Mouse (Mus musculus) midbrain, embryonic 12.5 days (tissue): ENCODE measurements around the gene Poc1a. TPM values are rescaled to one million over a fixed set of nuclear protein-coding genes. Genes with fewer than 3 reads are reported as not detected.

Source experiments
- ATAC-seq: fragments of 200-750 bp; cut with Nextera tagmentation; 2 replicates; pipeline ENCODE4 v1.8.0; 2017; ENCODE audit warnings: low read depth, moderate TSS enrichment, moderate library complexity; ENCODE audit not compliant: low FRiP score
- H3K27ac ChIP-seq: fragments of 300-500 bp; sonication (generic); replicated peaks from 2 replicates; pipeline ENCODE4 v1.5.1; 2016; ENCODE audit warnings: mild to moderate bottlenecking
- H3K27me3 ChIP-seq: fragments of 300-500 bp; sonication (generic); 2 replicates; pipeline ENCODE4 v1.6.1; 2016; ENCODE audit warnings: mild to moderate bottlenecking
- H3K36me3 ChIP-seq: fragments of 300-500 bp; sonication (generic); 2 replicates; pipeline ENCODE4 v1.6.1; 2016
- H3K4me1 ChIP-seq: fragments of 300-500 bp; sonication (generic); 2 replicates; pipeline ENCODE4 v1.6.1; 2016
- H3K4me2 ChIP-seq: fragments of 300-500 bp; sonication (generic); replicated peaks from 2 replicates; pipeline ENCODE4 v1.6.1; 2016; ENCODE audit warnings: mild to moderate bottlenecking, moderate library complexity
- H3K4me3 ChIP-seq: fragments of 300-500 bp; sonication (generic); 2 replicates; pipeline ENCODE4 v1.5.1; 2016; ENCODE audit warnings: mild to moderate bottlenecking
- H3K9ac ChIP-seq: fragments of 300-500 bp; sonication (generic); replicated peaks from 2 replicates; pipeline ENCODE4 v1.6.1; 2016; ENCODE audit warnings: mild to moderate bottlenecking, moderate library complexity
- H3K9me3 ChIP-seq: fragments of 300-500 bp; sonication (generic); 2 replicates; pipeline ENCODE4 v1.6.1; 2016; ENCODE audit warnings: mild to moderate bottlenecking
- WGBS: fragments of 180-500 bp; shearing (Covaris S2); methylation state at CpG from one replicate; pipeline ENCODE4 v1.1.7; 2016; 5-methylcytosine and 5-hydroxymethylcytosine counted together
- polyA plus RNA-seq: library from polyadenylated mRNA; unstranded; fragments of >200 nt; fragmentation: Nextera tagmentation; extraction: Ambion mirVana; gene quantifications from 2 replicates; pipeline ENCODE4 v1.2.1, GENCODE M21; 2016

The Poc1a gene
- polyA plus RNA-seq = 21.0 and 23.2 TPM in 2 replicates

DNA sequence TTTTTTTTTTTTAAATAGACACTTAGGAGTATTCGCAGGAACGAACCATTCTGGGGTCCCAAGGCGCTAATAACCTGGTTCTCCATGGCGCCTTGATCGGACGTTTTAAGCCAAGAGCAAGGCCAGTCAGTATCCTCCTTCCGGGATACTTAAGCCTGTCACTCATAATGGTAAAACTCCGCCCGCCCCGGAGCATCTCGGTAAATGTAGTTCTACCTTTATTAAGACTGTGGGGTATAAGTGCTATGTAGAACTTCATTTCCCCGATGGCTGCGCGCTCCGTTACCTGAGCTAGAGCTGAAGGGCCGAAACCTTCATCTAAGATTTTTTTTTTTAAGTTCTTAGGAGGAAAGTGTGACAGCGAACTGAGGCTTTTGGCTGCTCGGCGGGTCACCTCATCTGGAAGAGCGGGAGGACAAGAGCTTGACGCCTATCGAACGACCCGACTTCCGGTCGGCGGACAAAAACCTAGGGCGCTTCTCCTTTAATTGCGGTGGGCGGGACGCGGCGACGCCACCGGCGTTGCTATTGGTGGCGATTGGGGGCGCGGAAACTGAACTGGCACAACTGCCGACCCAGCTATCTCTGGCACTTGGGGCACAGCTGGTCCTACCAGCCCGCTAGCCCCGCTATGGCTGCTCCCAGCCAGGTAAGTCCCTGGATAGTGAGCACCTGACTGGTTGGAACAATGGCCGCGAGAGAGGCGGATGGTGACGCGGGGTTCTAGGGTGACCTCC is at the start of gene Poc1a:
Gene Poc1a, plus strand, starts transcription at position 254 of the 737 bp plus-strand sequence.
- Histone ChIP-seq H3K9me3 (no peaks in the 10 kb centered on the region), H3K36me3 (peaks cover 4% of the 10 kb centered on the region; the same call in 1 of the 2 replicates), H3K4me1 (peaks cover 12% of the 10 kb centered on the region), H3K27ac (peak within 1 kb of the TSS; percentile 60), H3K4me3 (peak within 1 kb of the TSS; percentile 53), H3K4me2 (peak within 1 kb of the TSS; percentile 85), H3K9ac (peak within 1 kb of the TSS; percentile 60), H3K27me3 (no peaks in the 10 kb centered on the region)
- WGBS = under 1% methylated on average over 47 of the region's 47 CpGs
- ATAC-seq = peak; percentile 97

DNA sequence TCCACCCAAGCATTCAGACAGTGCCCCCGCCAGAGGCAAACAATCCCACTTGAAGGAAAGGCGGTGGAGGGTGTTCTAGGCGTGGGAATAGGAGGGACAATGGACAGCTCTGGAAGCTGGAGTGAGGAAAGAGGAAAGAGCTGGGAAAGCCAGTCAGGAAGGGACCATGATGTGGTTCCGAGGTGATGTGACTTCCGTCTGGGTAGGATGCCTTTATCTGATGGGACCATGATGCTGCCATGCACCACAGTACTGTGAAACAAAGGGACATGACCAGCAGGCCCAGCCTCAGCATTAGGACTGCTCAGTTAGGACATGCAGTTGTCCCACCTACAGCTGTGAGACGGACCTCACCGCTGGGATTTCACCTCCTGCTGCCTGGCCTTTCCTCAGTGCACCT is 49.6 kb upstream of the Poc1a start:
- no peak overlapping the region for H3K27ac ChIP-seq
- H3K36me3 ChIP-seq = peaks cover 38% of the 10 kb centered on the region
- no peak overlapping the region for H3K9ac ChIP-seq
- no peaks in the 10 kb centered on the region for H3K9me3 ChIP-seq
- H3K4me1 ChIP-seq = peaks cover 4% of the 10 kb centered on the region
- H3K27me3 ChIP-seq = peaks cover 8% of the 10 kb centered on the region
- no peak overlapping the region for H3K4me2 ChIP-seq
- no peak overlapping the region for H3K4me3 ChIP-seq
- no peak for ATAC-seq
- WGBS = 81% methylated on average over 7 of the region's 7 CpGs

DNA sequence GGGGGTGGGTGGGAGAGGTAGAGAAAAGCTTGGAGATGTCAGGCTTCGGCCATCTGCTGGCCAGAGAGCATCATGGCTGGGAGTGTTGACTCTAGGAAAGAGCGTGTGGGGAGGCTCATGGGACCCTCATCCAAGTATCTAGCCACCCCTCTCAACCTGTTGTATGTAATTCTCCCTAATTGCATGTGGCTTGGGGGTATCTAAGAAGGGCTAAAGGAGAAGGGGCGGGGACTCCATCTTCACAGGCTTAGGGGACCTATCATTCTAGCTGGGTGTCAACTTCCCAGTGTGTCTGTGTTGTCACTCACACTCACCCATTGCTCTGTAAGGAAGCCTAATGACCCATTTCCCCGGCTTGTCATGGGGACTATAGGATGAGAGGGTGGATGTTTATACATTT is 49.0 kb upstream of the Poc1a start:
- H3K9me3 ChIP-seq = no peaks in the 10 kb centered on the region
- ATAC-seq = no peak
- no peak overlapping the region for H3K27ac ChIP-seq
- peaks cover 44% of the 10 kb centered on the region for H3K36me3 ChIP-seq
- no peaks in the 10 kb centered on the region for H3K4me1 ChIP-seq
- WGBS = 75% methylated on average over 4 of the region's 4 CpGs
- no peak overlapping the region for H3K9ac ChIP-seq
- no peak overlapping the region for H3K4me3 ChIP-seq
- H3K4me2 ChIP-seq = no peak overlapping the region
- H3K27me3 ChIP-seq = peaks cover 3% of the 10 kb centered on the region

DNA sequence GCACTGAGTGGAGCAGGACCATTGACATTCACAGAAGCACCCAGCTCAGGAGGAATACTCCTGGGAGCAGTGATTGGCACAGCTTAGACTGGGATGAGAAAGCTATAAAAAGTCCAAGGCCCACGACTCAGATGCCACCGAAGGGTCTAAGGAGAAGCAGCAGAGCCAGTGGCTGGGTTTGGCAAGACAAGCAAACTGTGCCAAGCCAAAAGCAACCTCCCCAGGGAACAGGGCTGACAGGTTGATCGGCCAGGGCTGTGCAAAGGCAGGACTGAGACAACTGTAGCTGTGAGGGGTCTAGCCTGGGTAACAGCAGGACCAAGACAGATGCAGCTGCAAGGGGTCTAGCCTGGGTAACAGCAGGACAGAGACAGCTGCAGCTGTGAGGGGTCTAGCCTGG is 47.9 kb upstream of the Poc1a start:
- ATAC-seq = no peak
- Histone ChIP-seq H3K4me2 (no peak overlapping the region), H3K9me3 (no peaks in the 10 kb centered on the region), H3K9ac (no peak overlapping the region), H3K4me1 (no peaks in the 10 kb centered on the region), H3K36me3 (peaks cover 55% of the 10 kb centered on the region), H3K27me3 (no peaks in the 10 kb centered on the region), H3K4me3 (no peak overlapping the region), H3K27ac (no peak overlapping the region)
- WGBS = 90% methylated on average over 3 of the region's 3 CpGs

DNA sequence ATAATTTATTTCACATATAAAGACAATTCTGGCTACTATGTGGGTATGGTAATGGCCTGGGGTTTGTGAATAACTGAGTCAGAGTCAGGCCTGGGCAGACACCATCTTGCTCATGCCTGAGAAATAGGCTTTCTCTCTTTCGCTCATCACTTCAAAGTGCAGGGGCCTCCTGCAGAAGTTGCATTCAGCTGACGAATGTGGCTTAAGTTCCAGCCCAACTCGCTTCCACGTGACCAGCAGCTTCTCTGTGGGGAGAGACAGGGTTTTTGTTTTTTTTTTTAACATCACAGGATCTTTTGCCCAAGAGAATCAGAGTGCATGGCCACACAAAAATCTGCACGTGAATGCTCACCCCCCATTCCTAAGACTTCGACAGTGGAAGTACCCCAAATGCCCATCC is 46.9 kb upstream of the Poc1a start:
- WGBS = 85% methylated on average over 6 of the region's 6 CpGs
- no peak overlapping the region for H3K4me3 ChIP-seq
- H3K4me2 ChIP-seq = no peak overlapping the region
- no peaks in the 10 kb centered on the region for H3K4me1 ChIP-seq
- no peaks in the 10 kb centered on the region for H3K9me3 ChIP-seq
- H3K27ac ChIP-seq = no peak overlapping the region
- H3K36me3 ChIP-seq = peaks cover 65% of the 10 kb centered on the region
- ATAC-seq = no peak
- H3K27me3 ChIP-seq = no peaks in the 10 kb centered on the region
- H3K9ac ChIP-seq = no peak overlapping the region

DNA sequence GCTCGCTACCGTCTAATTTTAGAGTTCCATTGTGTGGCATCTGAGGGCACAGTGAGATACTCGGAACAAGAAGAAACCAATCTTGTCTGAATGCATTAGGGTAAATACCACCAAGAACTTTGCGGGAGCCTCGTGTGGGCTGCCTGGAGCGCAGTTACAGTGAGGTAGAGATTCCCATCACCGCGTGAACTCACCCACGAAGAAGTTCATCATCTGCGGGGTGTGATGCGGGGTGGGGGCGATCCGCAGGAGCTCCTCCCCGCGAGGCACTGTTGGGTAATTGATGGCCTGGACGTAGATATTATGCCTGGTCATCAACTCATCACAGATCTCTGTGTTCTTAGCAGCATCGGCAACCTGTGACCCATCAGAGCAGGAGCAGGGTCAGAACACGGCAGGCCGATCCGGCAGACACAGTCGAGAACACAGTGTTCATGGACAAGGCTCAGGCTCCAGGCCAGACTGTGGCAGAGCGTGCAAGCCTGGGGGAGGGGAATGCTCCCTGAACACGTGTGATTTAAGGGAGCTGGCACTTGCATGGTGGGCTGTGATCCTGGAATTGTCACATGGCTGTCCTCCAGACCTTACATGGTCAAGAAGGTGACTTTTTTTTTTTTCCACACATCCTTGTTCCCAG is 45.5 kb upstream of the Poc1a start:
- H3K36me3 ChIP-seq = peaks cover 77% of the 10 kb centered on the region
- no peak overlapping the region for H3K9ac ChIP-seq
- H3K27ac ChIP-seq = no peak overlapping the region
- no peaks in the 10 kb centered on the region for H3K9me3 ChIP-seq
- no peaks in the 10 kb centered on the region for H3K4me1 ChIP-seq
- no peak for ATAC-seq
- H3K27me3 ChIP-seq = no peaks in the 10 kb centered on the region
- 94% methylated on average over 23 of the region's 23 CpGs for WGBS
- H3K4me3 ChIP-seq = no peak overlapping the region
- H3K4me2 ChIP-seq = no peak overlapping the region

DNA sequence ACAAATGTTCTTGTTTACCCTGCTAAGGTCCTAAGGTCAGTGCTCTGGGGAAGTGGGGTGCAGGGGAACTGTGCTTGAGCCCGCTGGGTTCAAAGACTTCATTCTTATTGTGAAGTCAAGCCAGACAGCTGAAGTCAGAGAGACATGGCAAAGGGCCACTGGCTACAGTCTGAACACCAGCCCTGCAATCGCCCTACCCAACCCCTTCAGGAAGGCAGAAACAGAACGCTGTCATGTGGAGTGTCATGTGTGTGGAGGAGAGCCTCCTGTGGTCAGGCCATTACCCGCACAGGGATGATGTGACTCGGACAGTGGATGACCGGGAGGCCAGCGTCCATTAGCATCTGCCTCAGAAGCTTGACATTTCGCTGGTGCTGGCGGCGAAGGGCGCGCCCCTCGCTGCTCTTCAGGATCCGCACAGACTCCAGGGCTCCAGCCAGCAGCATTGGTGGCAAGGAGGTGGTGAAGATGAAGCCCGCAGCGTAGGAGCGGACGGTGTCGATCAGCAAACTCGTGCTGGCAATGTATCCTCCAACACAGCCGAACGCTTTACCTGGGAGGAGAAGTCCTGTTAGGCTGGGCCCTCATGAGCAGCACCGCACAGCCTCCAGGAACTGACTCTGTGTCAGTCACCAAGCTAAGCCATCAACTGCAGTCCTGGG is 44.6 kb upstream of the Poc1a start:
- Histone ChIP-seq H3K27ac (no peak overlapping the region), H3K4me3 (no peak overlapping the region), H3K27me3 (no peaks in the 10 kb centered on the region), H3K9me3 (no peaks in the 10 kb centered on the region), H3K4me2 (no peak overlapping the region), H3K9ac (no peak overlapping the region), H3K4me1 (no peaks in the 10 kb centered on the region), H3K36me3 (peaks cover 86% of the 10 kb centered on the region)
- 93% methylated on average over 23 of the region's 23 CpGs for WGBS
- no peak for ATAC-seq

DNA sequence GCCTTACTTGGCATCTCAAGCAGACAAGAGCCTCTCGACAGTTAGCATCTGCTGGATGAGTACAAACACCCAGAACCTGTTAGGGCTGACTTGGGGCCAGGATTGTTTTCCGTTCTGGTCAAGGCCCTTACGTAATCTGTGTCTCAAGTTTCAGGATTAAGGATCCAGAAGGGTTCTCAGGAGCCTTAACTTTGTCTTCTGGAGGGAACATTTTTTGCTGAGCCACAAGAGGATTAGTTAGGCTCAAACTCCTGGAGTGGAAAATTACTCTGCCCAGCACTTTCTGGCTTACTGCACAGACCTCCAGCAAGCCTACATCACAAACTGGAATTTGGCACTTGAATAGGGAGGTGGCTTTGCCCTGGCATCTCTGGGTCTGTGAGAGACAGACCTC is 44.0 kb upstream of the Poc1a start:
- Histone ChIP-seq H3K36me3 (peaks cover 91% of the 10 kb centered on the region), H3K4me2 (no peak overlapping the region), H3K9ac (no peak overlapping the region), H3K27me3 (no peaks in the 10 kb centered on the region), H3K4me1 (no peaks in the 10 kb centered on the region), H3K9me3 (no peaks in the 10 kb centered on the region), H3K27ac (no peak overlapping the region), H3K4me3 (no peak overlapping the region)
- WGBS = 61% methylated on average over 3 of the region's 3 CpGs
- no peak for ATAC-seq

DNA sequence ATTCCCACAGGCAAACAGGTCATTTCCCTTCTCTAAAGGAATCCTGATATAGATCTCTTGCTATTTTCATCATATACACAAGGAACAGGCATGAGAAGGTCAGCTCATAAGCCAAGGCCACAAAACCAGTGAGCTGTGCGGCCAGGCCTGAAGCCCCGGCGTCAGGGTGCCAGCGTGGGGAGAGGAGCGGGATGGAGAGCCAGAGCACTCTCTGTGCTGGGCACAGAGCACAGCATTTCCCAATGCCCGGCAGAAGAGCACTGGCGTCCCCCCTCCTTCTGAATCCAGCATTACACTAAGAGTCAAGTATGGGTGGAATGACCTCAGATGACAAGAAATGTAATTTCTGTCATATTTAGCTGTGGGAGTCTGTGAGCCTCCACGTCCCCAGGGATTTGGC is 43.5 kb upstream of the Poc1a start:
- no peak overlapping the region for H3K27ac ChIP-seq
- H3K4me3 ChIP-seq = no peak overlapping the region
- H3K27me3 ChIP-seq = no peaks in the 10 kb centered on the region
- no peaks in the 10 kb centered on the region for H3K4me1 ChIP-seq
- no peak for ATAC-seq
- peaks cover 96% of the 10 kb centered on the region for H3K36me3 ChIP-seq
- H3K4me2 ChIP-seq = no peak overlapping the region
- no peaks in the 10 kb centered on the region for H3K9me3 ChIP-seq
- no peak overlapping the region for H3K9ac ChIP-seq
- 89% methylated on average over 8 of the region's 8 CpGs for WGBS

DNA sequence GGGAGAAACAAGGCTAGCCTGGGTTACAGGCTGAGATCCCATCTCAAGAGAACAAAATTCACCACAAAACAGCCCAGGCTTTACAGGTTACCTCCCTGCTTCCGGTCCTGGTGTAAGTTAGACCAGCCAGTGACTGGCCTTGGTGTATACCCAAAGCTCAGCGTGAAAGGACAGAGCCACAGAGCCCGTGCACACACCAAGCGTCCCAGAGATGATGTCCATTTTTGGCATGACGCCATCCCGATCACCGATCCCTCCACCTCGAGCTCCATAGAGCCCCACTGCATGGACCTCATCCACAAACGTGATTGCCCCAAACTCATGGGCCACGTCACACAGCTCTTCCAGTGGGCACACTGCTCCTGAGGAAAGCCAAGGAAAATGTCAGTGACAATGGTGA is 43.0 kb upstream of the Poc1a start:
- 93% methylated on average over 10 of the region's 10 CpGs for WGBS

DNA sequence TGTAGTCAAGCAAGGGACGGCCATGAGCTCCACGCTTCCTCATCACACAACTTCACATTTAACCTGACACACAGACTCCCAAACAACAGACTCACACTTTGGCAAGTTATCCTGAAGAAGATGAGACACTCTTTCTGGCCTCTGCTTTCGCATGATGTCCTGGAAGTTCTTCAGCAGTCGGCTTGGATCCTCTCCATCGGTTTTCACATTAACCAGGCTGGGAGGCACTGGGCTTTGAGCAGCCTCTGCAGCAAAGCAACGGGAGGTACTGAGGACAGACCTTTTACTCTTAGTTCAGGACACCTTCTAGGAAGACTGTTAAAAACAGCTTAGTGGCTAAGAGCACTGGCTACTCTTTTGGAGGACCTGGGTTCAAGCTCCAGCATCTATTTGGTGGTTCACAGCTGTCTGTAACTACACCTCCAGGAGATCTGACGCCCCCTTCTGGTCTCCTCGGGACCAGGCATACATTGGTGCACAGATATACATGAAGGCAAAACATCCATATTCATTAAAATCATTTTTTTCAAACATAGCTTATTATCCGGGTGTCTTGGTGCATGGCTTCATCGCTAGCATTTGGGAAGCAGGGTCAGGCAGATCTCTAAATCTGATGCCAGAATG is 39.2 kb upstream of the Poc1a start:
- H3K36me3 ChIP-seq = peaks cover 71% of the 10 kb centered on the region
- no peak overlapping the region for H3K4me3 ChIP-seq
- peaks cover 7% of the 10 kb centered on the region for H3K4me1 ChIP-seq
- H3K27ac ChIP-seq = no peak overlapping the region
- no peaks in the 10 kb centered on the region for H3K9me3 ChIP-seq
- H3K9ac ChIP-seq = no peak overlapping the region
- WGBS = 93% methylated on average over 10 of the region's 10 CpGs
- no peaks in the 10 kb centered on the region for H3K27me3 ChIP-seq
- no peak for ATAC-seq
- no peak overlapping the region for H3K4me2 ChIP-seq

More for the DNA sequence above, 43.0 kb upstream of the Poc1a start:
- Histone ChIP-seq H3K4me1 (no peaks in the 10 kb centered on the region), H3K27ac (no peak overlapping the region), H3K9ac (no peak overlapping the region), H3K27me3 (no peaks in the 10 kb centered on the region), H3K9me3 (no peaks in the 10 kb centered on the region), H3K4me3 (no peak overlapping the region), H3K36me3 (peaks cover 95% of the 10 kb centered on the region), H3K4me2 (no peak overlapping the region)
- ATAC-seq = no peak
